Mouse (Mus musculus) adrenal gland, adult (tissue): ENCODE data around the gene Castor1.
A peak's percentile ranks its signal among the peaks of the same experiment; 100 is the strongest.
"Not testable (repeated sequence)": the region's sequence is repeated elsewhere in the genome, so short reads cannot be mapped to it uniquely, and the experiment has no call there.

ENCODE experiments used
- DNase-seq, 2 experiments: peaks; one replicate each; pipeline ENCODE4 v3.0.0; 2022 to 2023; ENCODE audit warnings: low spot score in 1 of 2; ENCODE audit not compliant: inconsistent age in 2 of 2

Castor1 gene

DNA sequence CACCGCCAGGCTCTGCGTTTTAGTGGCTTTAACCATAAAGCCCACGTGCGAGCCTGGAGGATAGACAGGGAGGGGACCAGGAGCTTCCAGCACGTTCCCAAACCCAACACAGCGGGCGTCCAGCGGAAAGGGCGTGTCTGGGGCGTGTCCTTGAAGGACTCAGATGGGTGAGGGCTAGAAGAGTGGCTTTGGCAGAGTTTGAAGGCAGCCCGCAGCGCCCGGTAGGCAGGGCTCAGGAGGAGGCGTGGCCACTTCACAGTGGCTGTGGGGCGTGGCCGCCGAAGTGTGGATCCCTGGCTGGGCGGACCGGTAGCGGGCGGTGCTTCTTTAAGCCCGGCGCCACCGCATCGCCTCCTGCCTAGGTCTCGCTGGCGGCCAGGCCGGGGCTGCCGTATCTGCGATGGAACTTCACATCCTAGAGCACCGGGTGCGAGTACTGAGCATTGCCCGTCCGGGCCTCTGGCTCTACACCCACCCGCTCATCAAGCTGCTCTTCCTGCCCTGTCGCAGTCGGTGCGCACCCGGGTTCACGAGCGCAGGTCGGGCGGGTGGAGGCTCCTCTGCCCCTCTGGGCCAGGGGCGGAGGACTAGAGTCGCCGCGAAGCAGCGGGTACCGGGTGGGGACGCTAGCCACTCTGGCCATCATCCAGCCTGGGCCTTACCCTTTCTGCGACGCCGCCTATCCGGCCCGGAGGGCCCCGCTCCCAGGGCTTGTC, at the start of gene Castor1:
Gene Castor1, plus strand, starts transcription at position 312 of the 716 bp plus-strand sequence.
- DNase-seq = peak; percentile 95 to 98

DNA sequence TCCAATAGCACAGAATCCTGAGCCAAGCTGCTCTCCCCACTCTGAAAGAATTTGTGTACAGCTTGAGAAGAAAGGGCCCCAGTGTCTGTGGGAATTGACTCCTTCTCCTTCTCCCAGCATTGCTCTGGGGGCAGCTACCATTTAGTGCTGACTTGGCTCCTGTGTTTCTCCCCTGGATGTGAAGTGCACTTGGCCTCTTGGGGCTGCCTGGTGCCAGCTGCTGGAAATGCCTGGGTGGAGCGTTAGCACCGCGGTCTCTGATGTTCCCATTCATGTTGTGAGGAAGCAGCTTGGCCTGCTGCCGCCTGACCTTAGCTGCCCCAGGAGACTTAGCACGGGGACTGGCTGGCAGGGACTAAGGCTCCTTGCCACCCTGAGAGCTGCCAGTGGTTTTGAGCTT, 43.4 kb upstream of the Castor1 start:
- peak; percentile 21 to 63 for DNase-seq

DNA sequence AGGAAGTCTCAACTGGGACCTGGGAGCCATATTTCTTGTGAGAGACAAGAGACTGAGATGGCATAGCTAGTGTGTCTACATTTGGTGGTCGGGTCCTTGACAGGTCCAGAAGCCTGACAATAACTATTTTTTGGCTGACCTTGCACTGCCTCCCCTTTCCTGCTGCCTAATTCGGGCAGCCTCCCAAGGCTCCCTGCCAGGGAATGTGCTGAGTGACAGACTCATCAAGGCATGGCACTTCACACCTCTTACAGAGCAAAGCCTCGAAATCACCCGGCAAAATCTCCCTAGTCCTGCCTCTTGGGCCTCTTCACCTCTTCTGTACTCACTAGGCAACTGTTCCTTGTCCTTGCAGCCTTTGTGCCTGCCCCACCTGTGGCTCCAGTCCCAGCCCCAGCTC, 40.3 kb upstream of the Castor1 start:
- no peak for DNase-seq

DNA sequence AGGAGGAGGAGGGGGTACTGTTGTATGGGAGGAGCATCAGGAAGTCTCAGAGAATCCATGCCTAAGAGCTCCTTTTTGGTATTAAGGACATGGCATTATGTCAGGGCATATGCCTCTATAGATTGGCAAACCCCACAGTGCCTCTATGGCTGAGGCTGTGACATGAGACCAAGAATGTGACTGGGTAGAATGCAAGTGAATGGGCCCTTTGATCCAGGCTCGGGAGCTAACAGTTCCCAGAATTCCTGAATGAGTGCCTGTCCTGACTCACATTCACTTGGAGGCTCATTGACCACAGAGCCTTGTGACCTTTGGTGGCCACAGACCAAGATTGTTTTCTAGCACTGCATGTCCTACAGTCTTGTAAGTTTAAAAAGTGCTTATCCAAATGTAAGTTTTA, 36.0 kb upstream of the Castor1 start:
- DNase-seq = peak; percentile 49 to 73

DNA sequence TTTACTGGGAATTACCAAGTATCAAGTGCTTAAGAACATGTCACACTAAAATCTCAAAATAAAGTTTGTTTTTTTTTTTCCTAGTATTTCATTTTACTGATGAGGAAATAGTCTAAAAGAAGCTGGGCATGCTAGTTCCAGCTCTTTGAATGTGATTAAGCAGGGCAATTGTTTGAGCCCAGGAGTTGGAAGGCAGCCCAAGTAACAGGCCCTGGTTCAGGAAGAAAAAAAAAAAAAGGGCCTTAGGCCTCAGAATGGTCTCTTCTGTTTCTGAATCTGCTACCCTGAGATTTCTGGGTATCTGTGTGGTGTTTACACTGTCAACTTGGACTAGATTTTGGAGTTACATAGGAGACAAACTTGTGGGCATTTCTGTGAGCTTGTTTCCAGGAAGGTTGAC, 34.5 kb upstream of the Castor1 start:
- peak in 1 of 2 experiments; percentile 65 for DNase-seq

DNA sequence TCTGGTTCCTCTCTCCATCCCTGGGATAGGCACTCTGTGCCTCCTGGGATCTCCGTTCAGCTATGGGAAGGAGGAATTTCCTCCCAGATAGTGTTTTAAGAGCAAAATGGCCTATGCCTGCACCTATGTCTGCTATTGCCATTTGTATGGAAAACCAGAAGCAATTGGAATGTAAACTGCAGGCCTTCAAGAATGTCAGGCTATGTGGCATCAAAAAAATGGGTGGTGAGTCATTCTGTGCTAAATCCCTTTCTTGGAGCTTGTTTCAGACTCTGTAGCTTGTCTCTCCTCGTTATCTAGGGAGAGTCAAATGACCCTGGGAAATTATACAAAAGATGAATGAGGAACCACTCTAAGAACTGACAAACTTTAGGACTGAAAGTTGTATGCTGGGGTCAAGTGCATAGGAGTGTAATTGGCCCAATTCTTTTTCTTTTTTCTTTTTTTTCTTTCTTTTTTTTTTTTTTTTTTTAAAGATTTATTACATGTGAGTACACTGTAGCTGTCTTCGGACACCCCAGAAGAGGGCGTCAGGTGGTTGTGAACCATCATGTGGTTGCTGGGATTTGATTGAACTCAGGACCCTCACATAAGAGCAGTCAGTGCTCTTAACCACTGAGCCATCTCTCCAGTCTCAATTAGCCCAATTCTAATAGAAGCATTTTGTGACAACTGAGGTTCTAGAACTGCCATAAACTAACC, 33.6 kb upstream of the Castor1 start:
- DNase-seq = peak in 1 of 2 experiments; percentile 78

DNA sequence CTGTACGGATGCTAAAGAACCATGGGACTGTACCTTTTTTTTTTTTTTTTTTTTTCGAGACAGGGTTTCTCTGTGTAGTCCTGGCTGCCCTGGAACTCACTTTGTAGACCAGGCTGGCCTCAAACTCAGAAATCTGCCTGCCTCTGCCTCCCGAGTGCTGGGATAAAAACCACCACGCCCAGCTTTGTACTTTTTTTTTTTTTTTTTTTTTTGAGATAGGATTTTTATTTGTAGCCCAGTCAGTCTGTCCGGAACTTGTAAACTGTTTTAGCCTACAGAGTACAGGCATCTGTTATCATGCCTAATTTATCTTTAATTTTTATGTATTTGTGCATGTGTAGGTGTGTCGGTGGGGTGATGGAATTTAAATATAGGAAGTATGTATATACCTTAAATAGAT, 32.5 kb upstream of the Castor1 start:
- not testable (repeated sequence) for DNase-seq

DNA sequence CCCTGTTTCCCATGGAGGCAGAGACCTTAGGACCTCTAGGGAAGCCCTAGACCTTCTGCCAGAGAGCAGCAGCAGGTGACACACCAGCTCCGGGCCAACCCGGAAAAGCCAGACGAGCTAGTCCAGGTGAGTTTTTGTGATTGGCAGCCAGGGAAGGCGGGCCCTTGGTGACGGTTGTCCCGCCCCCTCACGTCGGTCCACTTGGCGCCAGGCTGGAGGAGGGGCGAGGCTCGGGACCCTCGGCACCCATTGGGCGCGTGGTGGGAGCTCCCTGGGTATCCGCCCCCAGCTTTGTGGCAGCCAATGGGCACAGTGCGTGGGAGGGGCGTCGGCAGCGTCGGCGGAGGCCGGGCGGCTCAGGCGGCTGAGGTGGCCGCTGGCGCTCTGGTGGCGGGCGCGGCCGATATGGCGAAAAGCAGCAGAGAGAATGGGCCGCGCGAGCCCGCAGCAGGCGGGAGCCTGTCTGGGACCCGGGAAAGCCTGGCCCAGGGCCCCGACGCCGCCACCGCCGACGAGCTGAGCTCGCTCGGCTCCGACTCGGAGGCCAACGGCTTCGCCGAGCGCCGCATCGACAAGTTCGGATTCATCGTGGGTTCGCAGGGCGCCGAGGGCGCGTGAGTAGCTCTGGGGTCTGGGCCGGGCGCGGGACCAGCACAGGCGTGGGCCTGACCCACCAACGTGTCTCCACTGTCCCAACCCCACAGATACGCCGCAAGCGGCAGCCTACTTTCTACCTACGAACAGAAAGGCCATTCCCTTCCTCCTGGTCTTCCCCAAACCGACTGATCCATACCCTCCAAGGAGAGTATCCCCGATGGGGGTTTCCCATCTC, 31.3 kb upstream of the Castor1 start, which contains the start of gene Tbc1d10a:
Gene Tbc1d10a, plus strand, starts transcription at position 304 of the 832 bp plus-strand sequence.
- peak; percentile 99 for DNase-seq

DNA sequence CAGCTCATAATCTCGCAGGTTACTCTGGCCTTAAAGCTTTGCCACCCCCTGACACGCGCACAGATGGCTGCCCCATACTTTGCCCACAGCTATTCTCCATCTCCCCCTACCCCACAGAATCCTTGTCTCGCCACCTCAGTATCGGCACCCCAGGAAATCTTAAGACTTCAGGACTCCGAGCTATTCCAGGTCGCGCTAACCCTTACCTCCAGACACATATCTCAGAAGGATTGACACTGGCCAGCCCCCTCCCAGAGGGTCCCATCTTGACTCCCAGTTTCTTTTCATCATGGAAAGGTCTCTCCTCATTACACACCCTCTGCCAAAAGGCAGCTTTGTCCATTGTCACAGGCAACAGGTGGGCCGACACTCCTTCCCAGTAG, 30.7 kb upstream of the Castor1 start:
- no peak for DNase-seq

DNA sequence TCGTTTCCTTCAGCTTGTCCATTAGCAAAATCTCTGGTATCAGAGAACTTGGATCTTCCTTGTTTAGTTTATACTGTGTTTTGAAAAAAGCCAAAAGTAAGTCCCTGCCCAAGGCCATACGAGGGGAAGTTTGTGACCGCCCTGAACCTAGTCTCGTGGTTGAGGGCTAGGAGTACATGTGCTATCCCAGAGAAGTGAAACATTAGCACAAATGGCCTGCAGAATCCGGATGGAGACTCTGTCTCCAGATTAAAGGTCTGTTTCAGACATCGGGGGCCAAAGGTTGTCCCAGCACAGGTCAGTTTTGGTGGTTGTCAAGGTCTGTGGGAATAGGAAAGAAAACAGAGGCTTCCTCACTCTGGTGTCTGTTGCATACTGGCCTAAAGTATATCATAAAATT, 28.8 kb upstream of the Castor1 start:
- DNase-seq = peak in 1 of 2 experiments; percentile 48

DNA sequence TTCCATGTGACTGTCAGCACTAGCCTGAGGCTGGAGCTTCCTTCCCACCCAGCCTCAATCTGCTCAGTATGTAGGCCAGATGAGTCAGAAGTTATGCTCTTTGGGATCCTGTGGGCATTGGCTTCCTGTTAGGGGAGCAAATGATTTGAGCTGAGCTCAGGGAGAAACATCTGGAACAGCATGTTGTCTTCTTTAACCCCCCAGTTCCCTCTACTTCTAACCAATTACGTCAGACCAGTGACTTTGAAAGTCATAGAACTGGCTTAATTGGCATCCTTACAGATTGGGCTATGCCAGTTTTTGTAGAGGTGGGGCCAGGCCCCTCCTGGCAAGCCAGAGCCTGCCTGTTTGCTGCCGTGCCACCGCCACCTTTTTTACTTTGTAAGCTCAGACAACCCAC, 27.3 kb upstream of the Castor1 start:
- DNase-seq = peak; percentile 62 to 75

DNA sequence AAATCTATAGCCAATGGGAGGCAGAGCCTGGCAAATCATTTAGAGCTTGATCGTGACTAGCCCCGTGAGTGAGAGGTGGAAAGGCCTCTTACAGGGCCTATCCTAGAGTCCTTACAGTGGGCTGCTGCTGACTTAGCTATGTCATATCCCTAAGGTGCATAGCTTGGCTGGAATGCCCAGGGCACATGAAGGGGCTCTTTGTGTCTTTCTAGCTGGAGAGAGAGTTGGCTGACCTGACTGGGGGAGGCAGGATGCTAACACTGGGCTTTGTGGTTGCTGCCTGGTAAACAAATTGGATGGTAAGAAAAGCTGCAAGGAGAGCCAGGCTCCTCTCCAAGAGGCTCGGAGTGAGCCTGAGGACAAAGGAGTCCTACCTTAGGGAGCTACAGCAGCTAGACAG, 25.3 kb upstream of the Castor1 start:
- DNase-seq = peak in 1 of 2 experiments; percentile 32

DNA sequence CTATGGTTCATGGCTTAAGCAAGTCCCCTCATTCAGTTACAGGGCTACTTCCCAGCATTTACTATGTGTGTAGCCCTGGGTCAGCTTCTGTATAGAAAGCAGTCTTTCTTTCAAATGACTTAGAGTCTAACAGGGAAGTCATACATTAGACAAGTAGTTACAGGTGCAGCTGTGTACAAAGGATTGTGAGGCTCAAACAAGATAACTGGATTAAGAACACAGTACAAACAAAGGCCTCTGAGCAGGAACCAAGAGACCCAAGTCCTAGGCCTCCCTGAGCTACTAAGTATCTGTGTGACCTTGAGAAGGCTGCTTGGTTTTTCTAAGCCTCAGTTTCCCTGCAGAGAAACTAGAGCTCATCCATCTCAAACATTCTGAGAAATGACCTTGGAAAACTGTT, 24.6 kb upstream of the Castor1 start:
- no peak for DNase-seq

DNA sequence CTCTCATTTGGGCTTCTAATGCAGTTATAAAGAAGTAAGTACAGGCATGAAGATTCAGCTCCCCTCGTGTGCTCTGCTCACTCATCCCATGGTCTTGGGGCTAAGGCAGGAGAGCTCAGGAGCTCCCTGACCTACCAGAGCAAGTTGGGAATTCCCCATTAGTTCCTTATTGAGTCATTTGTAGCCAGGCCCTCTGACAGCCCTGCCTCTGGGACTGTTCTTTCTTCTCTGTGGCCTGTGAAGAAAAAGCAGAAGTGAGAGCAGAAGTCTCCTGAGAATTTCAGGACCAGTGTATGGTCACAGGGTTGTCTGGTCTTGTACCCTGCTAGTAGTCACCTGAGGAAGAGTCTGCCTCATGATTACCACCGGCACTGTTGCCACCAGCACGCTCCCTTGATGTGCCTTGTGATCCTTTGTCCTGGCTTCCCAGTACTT, 22.4 kb upstream of the Castor1 start:
- DNase-seq = no peak

DNA sequence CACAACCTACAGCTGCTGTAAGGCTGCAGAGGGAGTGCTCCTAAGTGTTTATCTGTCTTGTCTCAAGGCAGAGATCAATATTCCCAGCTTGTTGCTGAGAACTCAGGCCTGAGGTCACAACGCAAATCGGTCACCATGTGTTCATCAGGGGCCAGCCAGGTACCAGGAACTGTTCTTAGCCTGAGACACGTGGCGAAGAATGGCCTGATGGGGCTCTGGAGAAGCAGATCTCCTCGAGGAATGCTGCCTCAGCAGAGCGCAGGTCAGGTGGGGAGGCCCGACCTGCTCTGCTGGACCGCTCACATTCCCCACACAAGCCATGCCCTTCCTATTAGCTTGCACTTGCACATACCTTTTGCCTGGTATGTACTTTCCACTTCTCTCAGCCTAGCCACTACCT, 21.4 kb upstream of the Castor1 start:
- DNase-seq = peak in 1 of 2 experiments; percentile 46

DNA sequence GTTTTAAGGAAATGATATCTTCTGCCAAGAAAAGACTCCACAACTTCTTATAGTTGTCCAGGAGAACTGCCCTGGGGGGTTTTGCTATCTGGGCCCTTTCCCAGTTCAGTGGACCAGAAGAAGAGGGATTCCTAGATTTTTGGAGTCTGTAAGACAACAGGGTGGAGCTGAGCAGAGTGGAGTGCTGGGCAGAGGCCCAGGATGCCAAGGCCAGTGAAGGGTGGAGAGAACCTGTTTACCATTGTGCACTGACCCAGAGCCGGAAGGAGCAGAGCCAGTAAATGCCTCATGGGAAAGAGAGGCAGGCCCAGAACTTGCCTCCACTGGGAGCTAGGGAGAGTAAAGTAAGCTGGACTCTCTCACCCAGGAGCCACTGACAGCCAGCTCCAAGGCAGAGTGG, 20.3 kb upstream of the Castor1 start:
- DNase-seq = peak in 1 of 2 experiments; percentile 80

DNA sequence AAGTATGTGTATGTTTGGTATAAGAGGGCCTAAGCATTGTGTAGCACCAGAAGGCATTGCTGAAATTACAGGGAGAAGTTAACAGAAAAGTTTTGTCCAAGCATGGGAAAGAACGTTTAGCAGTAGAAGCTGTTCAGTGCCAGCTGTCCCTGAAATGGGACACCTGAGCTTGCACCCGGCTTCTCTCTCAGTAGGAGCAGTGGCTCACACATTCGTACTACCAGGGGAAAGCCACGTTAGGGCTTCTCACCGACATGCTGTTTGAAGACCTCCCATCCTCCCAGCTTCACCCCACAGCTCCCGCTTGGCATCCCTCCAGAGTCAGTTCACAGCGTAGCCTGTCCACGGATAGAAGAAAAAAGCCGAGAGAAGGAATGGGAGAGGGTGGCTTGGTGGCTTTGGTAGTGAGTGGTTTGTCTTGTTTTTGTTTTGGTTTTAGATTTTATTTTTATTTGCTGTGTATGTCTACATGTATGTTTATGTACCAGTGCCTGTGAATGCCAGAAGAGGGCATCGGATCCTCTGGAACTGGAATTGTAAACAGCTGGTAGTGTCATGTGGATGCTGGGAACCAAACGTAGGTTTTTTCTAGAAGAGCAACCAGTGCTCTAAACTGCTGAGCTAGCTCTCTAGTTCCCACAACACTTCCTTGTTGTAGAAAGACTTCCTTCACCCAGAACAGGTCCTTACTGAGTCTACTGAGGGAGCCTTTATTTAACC, 15.9 kb upstream of the Castor1 start:
- peak; percentile 20 to 42 for DNase-seq

DNA sequence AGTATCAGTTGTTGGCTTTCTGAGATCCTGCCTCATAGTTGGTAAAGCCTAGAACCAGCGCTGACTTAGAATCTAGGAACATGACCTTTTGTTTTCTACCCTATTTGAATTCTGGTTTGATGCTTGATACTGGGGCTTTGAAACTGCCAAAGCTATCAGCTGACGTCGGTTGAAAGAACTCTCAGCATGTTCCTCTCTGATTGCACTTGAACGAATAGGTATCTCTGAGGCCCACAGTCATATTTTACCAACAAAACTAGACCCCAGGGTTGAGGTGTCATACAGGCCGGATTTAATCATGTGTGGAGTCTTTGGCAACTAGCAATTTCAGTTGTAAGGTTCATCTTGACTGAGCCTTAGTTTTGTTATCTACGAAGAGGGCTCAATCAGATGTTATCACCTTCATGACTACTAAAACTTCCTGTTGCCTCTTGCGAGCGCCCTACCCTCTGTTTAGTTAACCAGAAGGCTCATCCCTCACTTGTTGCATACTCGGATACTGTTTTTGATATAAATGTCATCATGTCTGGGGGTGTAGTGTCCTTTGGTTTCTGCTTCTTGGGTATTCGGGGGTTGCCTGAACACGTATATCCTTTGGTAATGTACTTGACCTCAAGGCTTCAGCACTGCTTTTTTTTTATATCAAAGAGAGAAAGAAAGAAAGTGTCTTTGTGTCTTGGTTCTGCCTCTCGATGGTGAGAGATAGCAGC, 14.9 kb upstream of the Castor1 start:
- DNase-seq = no peak

DNA sequence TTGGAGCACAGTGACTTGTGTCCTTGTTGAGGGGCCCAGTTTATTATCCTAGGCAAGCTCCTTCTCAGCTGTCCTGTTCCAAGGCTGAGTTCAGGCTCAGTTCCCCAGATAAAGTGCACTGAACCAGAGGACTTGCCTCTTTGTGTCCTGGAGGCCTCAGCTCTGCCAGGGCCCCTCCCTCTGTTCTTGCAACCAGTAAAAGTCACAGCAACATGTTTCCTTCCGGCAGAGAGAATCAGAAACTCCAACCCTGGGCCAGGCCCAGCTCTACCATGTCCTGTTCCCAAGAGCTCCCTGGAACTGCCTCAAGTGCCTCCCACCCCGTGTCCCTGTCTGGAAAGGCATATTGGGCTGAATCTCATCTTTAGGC, 14.3 kb upstream of the Castor1 start:
- DNase-seq = peak; percentile 74 to 86

DNA sequence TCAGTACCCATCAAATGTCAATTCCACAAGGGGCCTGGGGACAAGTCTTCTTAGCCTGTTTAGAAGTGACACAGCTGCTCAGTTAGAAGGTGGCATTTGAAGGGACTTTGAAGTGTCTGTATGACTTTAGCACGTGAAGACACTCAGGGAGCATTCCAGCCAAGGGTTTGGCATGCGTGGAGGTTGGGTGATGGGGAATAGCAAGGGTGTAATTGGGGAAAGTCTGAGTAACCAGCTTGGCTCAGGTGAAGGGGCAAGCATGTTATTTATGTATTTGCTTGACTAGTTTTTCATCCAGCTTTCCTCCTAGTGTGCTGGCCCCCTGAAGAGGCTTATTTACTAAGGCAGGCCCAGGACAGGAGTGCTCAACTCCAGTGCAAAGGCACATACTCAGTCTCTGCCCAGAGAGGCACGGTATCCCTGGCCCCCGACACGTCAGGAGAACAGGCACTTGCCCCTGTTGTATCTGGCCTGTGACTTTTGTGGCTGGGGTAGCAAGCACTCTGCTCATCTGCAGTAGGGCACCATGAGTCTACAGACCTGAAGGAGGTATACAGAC, 12.8 kb upstream of the Castor1 start:
- no peak for DNase-seq
